Mouse (Mus musculus) liver (tissue): ENCODE measurements around the gene Syt8.

Experiments used
- DNase-seq: peaks from one replicate; pipeline ENCODE4 v3.0.0-alpha.2; 2020; ENCODE audit warnings: mixed read lengths

Syt8 gene

DNA sequence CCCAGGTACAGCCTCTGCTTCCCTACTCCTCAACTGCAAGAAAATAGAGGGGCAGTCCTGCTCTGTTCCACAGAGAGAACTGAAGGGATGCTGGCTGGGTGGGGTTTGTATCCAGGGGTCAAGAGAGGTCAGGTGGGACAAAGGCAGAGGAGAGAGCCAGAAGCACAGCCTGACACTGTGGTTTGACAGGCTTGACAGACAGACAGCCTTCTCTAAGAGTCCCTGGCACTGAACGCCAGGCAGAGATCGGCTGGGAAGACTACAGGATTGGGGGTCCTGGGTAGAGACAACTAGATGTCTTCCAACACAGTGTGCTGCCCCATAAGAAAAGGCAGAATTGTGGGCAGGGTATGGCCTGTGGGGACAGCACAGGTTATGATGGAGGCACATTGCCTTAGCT, 43.9 kb downstream of the Syt8 start:
- DNase-seq: no peak

DNA sequence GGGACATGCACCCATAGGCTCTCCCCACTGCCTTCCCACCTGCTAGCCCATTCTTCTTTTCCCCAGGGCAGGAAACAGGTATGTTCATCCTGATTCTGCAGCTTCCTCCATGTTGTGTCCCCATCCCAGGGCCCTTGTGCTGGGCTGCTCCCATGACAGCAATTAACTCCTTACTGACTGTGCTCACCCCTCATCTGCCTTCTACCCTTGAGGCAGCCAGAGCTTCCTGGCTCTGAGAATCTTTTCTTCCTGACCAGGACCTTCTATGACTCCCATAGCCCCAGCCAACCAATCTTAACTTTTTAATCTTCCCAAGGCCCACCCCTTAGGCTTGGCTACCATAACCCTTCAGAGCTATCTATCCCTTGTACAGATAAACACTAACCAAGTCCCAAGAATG, 44.7 kb downstream of the Syt8 start:
- no peak for DNase-seq

DNA sequence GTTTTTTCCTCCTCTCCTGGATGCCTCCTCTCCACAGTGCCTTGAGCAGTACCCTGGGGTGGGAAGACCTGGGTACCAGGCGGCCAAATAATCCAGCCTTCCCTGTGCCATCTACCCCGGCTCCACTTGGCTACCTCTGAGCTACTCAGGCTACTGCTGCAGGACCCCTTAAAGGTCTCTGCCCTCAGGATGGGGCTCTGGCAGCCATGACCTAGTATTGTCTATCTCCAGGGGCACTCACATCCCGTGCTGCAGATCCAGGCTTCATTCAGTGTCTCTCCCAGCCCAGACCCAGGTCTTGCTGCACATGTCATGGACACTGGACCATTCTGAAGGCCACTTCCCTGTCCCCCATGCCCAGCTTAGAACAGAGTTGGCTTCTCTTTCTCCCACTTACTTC, 45.2 kb downstream of the Syt8 start:
- no peak for DNase-seq

DNA sequence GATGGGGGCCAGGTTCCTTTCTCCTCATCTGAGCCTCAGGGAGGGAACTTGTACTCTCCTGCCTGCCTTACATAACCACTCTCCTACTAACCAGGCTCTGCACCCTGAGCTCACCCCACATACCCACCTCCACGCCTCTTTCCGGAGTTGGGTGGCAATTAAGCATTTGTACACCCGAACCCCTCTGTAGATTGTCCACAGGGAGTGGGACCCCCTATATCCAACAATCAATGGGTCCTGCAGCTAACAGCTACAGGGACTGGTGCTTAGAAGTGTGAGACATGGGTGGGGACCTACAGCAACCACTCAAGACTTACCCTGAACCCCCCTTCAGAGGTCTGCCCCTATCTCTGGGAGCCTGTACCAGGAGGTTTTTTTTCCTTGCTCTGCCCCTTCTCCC, 46.0 kb downstream of the Syt8 start:
- DNase-seq: no peak

DNA sequence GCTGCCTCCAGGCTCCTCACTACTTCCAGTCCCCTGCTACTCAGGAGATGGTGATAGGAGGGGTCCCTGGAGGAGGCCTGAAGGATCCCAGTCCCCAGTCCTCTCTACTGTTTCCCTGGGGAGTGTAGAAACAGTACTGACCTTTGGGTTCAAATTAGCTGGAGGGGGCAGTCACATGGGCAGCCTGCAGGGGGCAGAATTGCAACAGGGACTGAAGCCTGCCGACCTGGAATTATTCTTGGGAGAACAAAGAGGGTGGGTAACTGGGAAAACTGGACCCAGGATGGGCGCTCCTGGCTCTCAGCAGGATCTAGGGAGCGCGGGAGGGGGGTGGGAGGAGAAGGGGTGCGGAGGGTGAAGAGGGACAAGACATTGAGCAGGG, 46.5 kb downstream of the Syt8 start:
- peak; percentile 66 for DNase-seq

DNA sequence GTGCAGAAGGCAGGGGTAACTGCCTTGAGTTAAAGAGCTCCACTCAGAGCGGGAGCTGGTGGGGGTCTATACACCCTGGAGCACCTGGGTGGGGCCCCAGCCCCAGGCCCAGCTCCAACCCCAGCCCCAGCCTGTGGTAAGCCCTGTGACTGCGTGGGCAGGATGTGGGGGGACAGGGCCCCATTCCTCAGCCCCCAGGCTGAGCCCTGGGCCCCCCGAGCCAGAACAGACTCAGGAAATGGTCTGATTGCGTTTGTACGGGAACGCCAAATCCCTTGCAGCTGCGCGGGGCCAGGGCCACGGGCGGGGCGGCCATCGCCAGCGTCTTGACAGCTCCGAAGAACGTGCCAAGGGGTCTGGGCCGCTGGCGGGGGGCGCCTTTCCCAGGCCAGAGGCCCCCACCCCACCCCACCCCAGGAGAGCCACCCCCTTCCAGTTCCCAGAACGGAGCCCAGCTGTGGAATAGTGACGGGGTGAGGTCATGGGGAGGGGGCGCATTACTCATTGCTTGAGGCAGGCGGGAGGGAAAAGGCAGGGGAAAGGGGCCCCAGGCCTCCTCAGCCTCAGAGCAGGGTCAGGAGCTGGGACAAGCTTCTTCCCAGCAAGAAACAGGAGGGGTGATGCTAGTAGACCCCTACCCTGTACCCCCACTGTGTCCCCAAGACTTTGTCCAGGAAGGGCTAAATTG, 47.1 kb downstream of the Syt8 start:
- peak; percentile 62 for DNase-seq

DNA sequence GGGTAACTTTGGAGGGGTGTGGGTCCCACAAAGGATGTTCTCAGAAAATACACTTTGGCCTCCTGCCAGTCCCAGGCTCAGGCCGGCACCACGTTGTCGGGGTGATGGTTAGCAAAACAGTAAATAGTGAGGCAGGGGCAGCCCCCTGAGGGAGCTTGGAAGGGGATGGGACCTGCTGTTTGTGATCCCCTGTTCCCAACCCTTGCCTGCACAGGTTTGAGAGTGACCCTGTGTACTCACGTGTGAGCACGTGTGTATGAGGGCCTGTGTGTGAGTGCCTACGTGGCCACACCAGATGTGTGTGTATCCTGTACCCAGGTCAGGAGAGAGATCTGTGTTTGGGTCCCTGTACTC, 47.6 kb downstream of the Syt8 start:
- DNase-seq: no peak

DNA sequence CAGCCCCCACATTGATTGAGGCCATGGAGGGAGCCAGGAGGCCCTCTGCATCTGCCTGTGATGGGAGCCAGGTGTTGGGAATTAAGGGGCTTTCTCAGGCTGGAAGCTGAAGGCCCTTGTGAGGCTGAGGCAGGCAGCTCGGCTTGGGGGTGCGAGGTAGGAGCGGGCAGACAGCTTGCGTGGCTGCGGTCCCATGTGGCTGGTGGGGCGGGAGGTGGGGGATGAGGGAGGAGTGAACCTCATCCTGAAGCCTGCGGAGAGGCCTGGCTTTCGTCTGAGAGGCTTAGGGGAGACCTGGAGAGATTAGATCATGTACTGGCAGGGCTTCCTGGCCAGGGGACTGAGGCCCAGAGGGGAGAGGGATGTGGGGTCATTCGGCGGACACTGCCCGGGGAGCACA, 48.5 kb downstream of the Syt8 start:
- peak; percentile 58 for DNase-seq

DNA sequence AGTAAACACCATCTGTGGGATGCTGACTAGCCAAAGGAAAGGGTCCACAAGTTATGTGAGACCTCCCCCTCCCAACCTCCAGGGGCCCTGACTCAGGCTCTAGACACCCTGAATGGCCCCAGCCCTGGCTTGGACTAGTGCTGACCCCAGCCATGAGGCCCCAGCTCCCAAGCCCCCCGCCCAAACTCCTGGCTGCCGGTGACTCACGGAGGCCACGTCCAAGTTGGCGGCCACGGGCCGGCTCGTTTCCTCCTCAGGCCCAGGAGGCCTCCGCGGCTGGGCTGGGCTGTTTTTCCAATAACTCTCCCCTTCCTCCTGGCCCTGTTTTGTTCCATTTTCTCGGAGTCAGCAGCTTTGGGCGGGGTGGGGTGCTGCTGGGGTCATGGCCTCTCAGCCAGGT, 50.1 kb downstream of the Syt8 start:
- DNase-seq: no peak

DNA sequence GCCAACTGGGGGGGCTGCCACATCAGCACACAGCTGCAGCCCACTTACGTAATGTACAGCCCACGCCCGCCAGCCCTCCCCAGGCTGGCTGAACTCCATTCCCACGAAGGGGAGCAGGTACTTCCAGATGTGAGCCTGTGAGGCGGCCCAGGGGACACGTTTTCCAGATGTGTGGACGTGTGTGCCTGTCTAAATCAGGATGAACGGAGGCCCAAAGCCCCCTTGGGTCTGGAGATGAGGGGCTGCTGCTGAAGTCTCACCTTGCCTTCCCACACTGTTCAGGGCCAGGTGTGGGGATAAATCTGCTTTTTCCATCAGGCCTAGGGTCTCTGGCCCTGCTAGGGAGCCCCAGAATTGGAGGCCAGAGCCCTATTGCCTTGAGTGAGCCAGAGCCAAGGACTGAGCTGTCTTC, 52.1 kb downstream of the Syt8 start:
- DNase-seq: no peak

DNA sequence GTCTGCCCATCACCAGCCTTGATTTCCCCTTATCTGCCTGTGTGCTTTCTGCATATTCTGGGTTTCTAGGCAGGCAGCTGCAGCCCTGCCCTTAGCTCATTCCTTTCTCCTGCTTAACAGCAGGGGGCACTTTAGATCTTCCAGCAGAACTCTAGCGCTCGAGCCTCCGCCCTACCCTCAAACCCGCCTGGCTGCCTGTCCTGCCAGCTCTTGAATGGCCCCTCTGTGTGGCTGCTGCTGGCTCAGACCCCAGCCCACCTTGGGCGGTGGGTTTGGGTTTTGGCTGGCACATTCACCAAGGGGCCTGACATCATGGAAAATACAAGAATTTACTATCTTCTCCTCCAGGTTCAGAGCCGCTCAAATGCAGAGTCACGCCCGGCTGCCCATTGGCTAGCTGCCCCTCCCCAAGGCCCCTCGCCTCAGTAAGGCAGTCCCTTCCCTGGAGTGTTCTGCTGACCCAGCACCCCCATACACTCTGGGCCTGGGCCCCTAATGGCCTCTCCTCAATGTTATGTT, 52.8 kb downstream of the Syt8 start:
- DNase-seq: peak; percentile 59

DNA sequence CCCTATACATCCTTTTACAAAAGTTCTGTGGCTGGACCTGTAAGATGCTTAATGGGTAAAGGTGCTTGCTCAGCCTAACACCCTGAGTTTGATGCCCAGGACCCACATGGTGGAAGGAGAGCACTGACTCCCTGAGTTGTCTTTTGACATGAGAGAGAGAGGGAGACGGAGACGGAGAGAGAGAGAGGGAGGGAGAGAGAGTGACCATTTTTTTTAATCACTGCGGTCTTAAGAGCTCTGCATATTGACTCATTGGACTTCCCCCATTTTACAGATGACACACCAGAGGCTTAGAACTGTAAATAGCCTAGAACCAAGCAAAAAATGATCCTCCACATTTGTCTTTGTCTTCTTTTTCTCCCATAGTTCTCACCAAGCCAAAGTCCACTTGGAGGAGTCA, 53.4 kb downstream of the Syt8 start:
- DNase-seq: no peak
